Mouse (Mus musculus): Measurements from ENCODE around the gene Efcab5. TPM values are rescaled to one million over a fixed set of nuclear protein-coding genes. Genes with fewer than 3 reads are reported as not detected.
"Not testable (repeated sequence)": the region's sequence is repeated elsewhere in the genome, so short reads cannot be mapped to it uniquely, and the experiment has no call there.

Efcab5 gene
- total RNA-seq, 2 experiments from 2014 or later = 0.36 to 0.66 TPM

- DNase-seq = no peak
Measured at GRCm38 (mm10) chr11:77095206-77095605, 93.6 kb downstream of the Efcab5 start.

- no peak for DNase-seq
Measured at GRCm38 (mm10) chr11:77094136-77094535, 94.6 kb downstream of the Efcab5 start.

GRCm38 (mm10) chr11:77093208-77093607 is 95.6 kb downstream of the Efcab5 start:
- peak; percentile 31 to 66 for DNase-seq

GRCm38 (mm10) chr11:77089162-77089561 is 99.6 kb downstream of the Efcab5 start:
- DNase-seq = no peak

- DNase-seq = no peak
Measured at GRCm38 (mm10) chr11:77087004-77087403, 101.8 kb downstream of the Efcab5 start.

GRCm38 (mm10) chr11:77084001-77084682 is 104.6 kb downstream of the Efcab5 start:
- peak in 1 of 2 experiments; percentile 25 for DNase-seq

- DNase-seq = no peak
Measured at GRCm38 (mm10) chr11:77079361-77079760, 109.4 kb downstream of the Efcab5 start.

GRCm38 (mm10) chr11:77078273-77079134 is 110.3 kb downstream of the Efcab5 start, which contains the start of gene Nsrp1:
Gene Nsrp1, minus strand, starts transcription at chr11:77078435.
- DNase-seq = peak; percentile 95

GRCm38 (mm10) chr11:77077792-77078191 is 111.0 kb downstream of the Efcab5 start:
- peak; percentile 14 to 25 for DNase-seq

GRCm38 (mm10) chr11:77077331-77077730 is 111.4 kb downstream of the Efcab5 start:
- DNase-seq = not testable (repeated sequence)

GRCm38 (mm10) chr11:77070721-77071120 is 118.0 kb downstream of the Efcab5 start:
- DNase-seq = peak; percentile 24 to 43

- DNase-seq = no peak
Measured at GRCm38 (mm10) chr11:77068825-77069224, 119.9 kb downstream of the Efcab5 start.

- DNase-seq = no peak
Measured at GRCm38 (mm10) chr11:77063406-77063805, 125.4 kb downstream of the Efcab5 start.

GRCm38 (mm10) chr11:77061951-77062350 is 126.8 kb downstream of the Efcab5 start:
- no peak for DNase-seq

GRCm38 (mm10) chr11:77042816-77043215 is 146.0 kb downstream of the Efcab5 start:
- no peak for DNase-seq

GRCm38 (mm10) chr11:77041891-77042290 is 146.9 kb downstream of the Efcab5 start:
- DNase-seq = no peak

Small RNA genes lying within 50 kb of the gene (microRNA-seq; reads per million reads assigned to microRNA genes)
- gene Mir423 = 3,912 reads per million, percentile 90 among the genes with 10 or more reads in this experiment

Other genes with a start within 250 kb of the Efcab5 start
- 10 to 100 TPM; 25.6 to 42.2 TPM for gene Slc6a4, start 190.4 kb downstream of the Efcab5 start, total RNA-seq (2021)
- gene Nsrp1, start 110.5 kb downstream of the Efcab5 start, total RNA-seq (2021) = 10 to 100 TPM; 18.3 to 23.6 TPM
- 10 to 100 TPM; 16.8 to 27.1 TPM for gene Ssh2, start 27.3 kb upstream of the Efcab5 start, total RNA-seq (2021)